Mouse (Mus musculus) adrenal gland, postnatal 36 days (tissue): Measurements from ENCODE around the gene Bach2. TPM values are rescaled to one million over a fixed set of nuclear protein-coding genes. Genes with fewer than 3 reads are reported as not detected.

Experiments used
- DNase-seq, 2 experiments: peaks; one replicate each; pipeline ENCODE4 v3.0.0; 2021; ENCODE audit warnings: mixed read lengths in 1 of 2
- long read RNA-seq, 2 experiments: library from polyadenylated mRNA; stranded (forward); transcript quantifications; one replicate each; pipeline ENCODE4 v2.0.0; 2021; ENCODE audit warnings: borderline sequencing depth in 2 of 2
- total RNA-seq, 2 experiments: library from RNA; stranded (reverse); gene quantifications; 2 replicates each; pipeline ENCODE4 v1.2.3; 2021

The Bach2 gene
- 1 to 10 TPM; 3.5 to 5.4 TPM for total RNA-seq
- long read RNA-seq, experiment 1, partial matches to known transcripts: 0 of 2 reads
- long read RNA-seq, experiment 1, other reads (novel, unspliced or antisense): 2 of 2 reads
- long read RNA-seq, experiment 2: 0 reads

- DNase-seq: peak; percentile 91
Measured at GRCm38 (mm10) chr4:32238366-32238854, at the start of gene Bach2. Bach2 (plus strand) TSS chr4:32238804.

GRCm38 (mm10) chr4:32189416-32190036 is 49.1 kb upstream of the Bach2 start:
- DNase-seq: no peak

- no peak for DNase-seq
Measured at GRCm38 (mm10) chr4:32190506-32190905, 48.1 kb upstream of the Bach2 start.

- peak; percentile 78 to 81 for DNase-seq
Measured at GRCm38 (mm10) chr4:32195945-32196921, 42.4 kb upstream of the Bach2 start.

GRCm38 (mm10) chr4:32198031-32198430 is 40.6 kb upstream of the Bach2 start:
- DNase-seq: no peak

GRCm38 (mm10) chr4:32198589-32198988 is 40.0 kb upstream of the Bach2 start:
- DNase-seq: no peak

GRCm38 (mm10) chr4:32199156-32199555 is 39.4 kb upstream of the Bach2 start:
- no peak for DNase-seq

- DNase-seq: no peak
Measured at GRCm38 (mm10) chr4:32201114-32201513, 37.5 kb upstream of the Bach2 start.

GRCm38 (mm10) chr4:32202362-32202761 is 36.2 kb upstream of the Bach2 start:
- no peak for DNase-seq

GRCm38 (mm10) chr4:32204819-32205218 is 33.8 kb upstream of the Bach2 start:
- DNase-seq: no peak

- no peak for DNase-seq
Measured at GRCm38 (mm10) chr4:32205825-32206224, 32.8 kb upstream of the Bach2 start.

GRCm38 (mm10) chr4:32209995-32210394 is 28.6 kb upstream of the Bach2 start:
- DNase-seq: no peak

- no peak for DNase-seq
Measured at GRCm38 (mm10) chr4:32210424-32211184, 28.0 kb upstream of the Bach2 start.

- DNase-seq: no peak
Measured at GRCm38 (mm10) chr4:32212593-32212992, 26.0 kb upstream of the Bach2 start.

- DNase-seq: no peak
Measured at GRCm38 (mm10) chr4:32216466-32216865, 22.1 kb upstream of the Bach2 start.

GRCm38 (mm10) chr4:32217016-32217415 is 21.6 kb upstream of the Bach2 start:
- DNase-seq: no peak

GRCm38 (mm10) chr4:32217593-32217992 is 21.0 kb upstream of the Bach2 start:
- DNase-seq: no peak

GRCm38 (mm10) chr4:32218371-32218770 is 20.2 kb upstream of the Bach2 start:
- DNase-seq: no peak

GRCm38 (mm10) chr4:32219428-32220128 is 19.0 kb upstream of the Bach2 start:
- DNase-seq: no peak

GRCm38 (mm10) chr4:32220129-32220491 is 18.5 kb upstream of the Bach2 start:
- DNase-seq: no peak

- DNase-seq: no peak
Measured at GRCm38 (mm10) chr4:32220961-32221360, 17.6 kb upstream of the Bach2 start.

GRCm38 (mm10) chr4:32223563-32223962 is 15.0 kb upstream of the Bach2 start:
- DNase-seq: no peak
